Mouse (Mus musculus) right cerebral cortex, postnatal 36 days (tissue): ENCODE data around the gene Apom.

Experiments used
- DNase-seq, 2 experiments: peaks; one replicate each; pipeline ENCODE4 v3.0.0; 2022; ENCODE audit warnings: low spot score in 2 of 2, mixed read lengths in 1 of 2

Gene Apom

DNA sequence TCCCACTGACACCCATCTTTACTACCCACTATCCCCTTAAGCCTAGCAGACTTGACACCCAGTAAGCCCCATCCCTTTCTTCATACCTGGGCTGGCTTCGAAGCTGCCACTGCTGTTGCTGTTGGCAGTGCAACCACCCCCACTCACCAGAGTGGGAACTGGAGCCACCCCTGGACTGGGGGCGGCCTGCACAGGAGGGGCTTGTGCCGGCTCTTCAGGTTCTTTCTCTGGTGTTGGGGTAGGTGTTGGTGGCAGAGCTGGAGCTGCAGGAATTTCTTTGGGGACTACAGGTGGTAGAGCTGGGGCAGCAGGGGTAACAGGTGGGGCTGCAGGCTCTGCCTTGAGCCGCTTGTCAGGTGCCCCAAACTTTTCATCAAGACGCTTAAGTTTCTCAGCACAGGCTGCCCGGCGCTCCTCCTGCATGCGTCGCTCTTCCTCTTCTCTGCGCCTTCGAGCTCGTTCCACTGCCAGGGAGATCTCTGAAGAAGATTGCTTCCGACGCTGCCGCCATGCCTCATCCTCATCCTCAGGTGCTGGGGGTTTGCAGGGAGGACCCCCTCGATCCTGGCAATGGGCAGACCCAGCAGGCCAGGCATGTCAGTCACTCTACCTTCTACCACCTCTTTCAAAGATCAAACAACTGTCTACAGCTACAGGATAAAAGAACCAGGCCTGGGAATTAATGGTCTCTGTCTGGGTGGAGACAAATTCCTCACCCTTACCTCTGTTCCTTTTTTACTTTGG, 27.2 kb upstream of the Apom start:
- DNase-seq: no peak

- DNase-seq: no peak
These were observed 25.9 kb upstream of the Apom start for GRCm38 (mm10) chr17:35157661-35158175.

- DNase-seq: no peak
These were observed 25.4 kb upstream of the Apom start for GRCm38 (mm10) chr17:35157254-35157653.

DNA sequence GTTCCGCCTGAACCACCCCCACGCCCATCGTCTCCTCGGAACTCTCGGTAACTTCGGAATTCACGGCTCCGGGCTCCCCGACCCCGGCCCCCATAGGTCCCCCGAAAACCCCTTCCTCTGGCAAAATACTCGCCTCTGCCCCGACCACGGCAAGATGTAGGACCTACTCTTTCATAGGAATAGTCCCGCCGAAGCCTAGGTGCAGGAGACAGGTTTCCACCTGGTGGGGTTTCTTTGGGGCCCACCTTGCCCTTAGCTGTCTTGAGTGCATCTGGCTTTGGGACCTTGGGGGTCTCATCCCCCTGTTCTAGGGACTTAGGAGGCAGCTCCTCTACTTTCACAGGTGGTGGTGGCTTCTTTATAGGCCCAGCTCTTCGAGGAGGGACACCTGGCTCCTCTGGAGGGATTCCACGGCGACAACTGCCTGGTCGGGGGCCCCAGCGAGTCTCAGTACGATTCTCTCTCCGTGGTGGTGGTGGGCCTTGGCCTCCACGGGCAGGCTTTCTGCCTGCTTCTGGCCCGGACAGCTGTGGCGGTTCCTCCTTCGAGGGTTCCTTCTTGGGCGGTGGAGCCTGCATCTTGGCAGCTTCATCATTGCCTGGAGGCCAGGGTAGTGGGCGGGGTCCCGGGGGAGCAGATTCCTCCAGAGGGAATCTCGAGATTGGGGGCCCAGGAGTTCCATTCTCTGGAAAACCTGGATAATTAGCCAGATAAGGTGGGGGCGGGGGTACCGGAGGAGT, 24.8 kb upstream of the Apom start:
- DNase-seq: no peak

DNA sequence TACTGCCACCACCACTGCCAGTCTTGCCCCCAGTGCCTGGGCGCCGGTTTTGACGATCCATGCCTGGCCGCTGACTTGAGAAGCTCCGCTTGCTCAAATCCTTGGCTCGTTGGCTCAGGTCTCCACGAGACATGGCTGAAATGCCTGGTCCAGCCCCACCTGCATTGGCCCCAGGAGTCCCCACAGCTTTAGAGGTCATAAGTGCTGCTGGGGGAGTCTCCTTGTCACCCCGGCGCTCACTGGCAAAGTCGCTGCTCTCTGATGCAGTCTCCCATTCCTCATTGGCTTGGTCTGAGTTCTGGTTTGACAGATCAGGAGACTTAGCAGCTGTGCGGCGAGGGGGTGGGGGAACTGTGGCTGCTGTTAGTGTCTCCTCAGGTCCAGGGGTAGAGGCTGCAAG, 23.6 kb upstream of the Apom start:
- no peak for DNase-seq

- DNase-seq: no peak
These were observed 22.8 kb upstream of the Apom start for GRCm38 (mm10) chr17:35154616-35155015.

GRCm38 (mm10) chr17:35153931-35154330, 22.1 kb upstream of the Apom start:
- DNase-seq: no peak

DNA sequence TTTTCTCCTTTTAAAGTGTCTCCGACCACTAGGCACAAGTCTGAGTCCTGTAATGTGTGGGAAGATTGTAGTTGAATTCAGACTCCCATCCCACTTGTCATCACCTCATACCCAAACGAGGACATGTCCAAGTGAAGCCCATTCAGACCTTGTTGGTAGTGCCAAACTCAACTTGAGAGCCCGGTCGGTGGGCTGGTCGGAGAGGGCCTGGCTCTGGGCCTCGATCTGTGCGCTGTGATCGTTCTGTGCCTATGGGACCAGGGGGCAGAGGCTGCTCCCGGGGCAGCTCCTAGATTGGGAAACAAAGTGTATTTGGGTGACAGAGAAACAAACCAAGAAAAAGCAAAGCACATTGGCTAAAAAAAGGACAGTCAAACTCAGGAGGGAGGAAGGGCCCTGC, 21.2 kb upstream of the Apom start:
- DNase-seq: no peak

- DNase-seq: no peak
These were observed 20.3 kb upstream of the Apom start for GRCm38 (mm10) chr17:35152121-35152520.

DNA sequence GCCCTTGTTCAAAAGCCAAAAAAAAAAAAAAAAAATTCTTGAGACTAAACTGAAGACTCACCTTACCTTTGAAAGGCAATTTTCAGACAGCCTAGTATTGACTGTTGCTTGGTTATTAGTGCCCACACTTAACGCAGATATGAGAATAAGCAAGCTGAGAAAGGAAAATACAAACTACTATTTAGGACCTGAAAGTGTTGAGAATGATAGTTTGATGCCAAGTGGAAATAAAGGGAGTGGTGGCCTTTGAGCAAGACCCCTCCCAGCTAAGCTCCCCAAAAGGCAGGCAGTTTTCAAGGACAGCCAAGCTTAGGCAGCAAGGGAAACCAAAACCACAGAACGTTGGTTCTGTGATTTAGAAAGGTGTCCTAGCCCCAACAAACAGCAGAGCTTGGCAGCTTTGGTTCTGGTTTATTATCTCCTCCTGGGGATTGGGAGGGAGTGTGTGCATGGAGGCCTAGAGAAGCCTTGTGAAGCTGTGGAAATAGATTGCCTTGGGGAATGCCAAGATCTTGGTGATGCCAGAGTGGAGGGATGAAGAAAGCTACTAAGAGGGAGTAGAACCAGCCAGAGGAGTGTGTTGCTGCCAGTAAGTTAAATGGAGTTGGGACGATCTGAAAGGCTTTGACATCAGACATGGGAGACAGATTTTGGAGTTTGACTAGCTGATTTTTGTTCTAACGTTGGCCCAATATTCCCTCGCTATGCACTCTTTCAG, 16.2 kb upstream of the Apom start:
- no peak for DNase-seq

DNA sequence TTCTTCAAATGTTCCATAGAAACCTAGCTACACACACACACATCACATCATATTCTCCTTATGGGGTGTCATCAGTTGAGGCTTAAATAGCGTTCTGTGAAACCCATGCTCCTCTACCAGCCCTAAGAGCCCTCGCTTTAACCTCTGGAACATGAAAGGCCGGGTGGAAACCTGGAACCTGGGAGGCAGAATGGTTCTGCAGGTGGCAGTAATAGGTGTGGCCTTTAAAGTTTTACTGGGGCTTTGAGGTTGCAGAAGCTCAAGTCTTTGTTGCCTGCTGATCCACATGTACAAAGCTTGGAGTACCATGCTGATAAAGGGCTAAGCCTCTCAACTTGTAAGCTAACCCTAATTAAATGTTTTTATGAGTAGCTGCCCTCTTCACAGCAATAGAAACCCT, 15.5 kb upstream of the Apom start:
- no peak for DNase-seq

DNA sequence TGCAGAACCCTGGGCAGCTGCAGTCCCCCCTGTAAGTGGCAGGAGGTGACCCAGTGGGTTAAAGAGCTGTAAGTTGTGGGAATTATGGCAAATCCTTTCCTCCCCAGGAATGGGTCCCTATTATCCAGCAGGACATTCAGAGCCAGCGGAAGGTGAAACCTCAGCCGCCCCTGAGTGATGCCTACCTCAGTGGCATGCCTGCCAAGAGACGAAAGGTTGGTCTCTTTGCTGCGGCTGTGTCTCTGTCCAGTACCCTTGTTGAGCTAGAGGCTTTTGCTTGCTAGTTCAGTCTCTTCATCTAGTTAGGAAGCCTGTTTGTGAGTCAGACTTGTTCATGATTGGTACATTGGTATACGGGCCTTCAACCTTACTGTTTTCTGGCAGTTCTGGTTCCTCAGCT, 14.3 kb upstream of the Apom start:
- no peak for DNase-seq

- no peak for DNase-seq
These were observed 10.1 kb upstream of the Apom start for GRCm38 (mm10) chr17:35141971-35142370.

DNA sequence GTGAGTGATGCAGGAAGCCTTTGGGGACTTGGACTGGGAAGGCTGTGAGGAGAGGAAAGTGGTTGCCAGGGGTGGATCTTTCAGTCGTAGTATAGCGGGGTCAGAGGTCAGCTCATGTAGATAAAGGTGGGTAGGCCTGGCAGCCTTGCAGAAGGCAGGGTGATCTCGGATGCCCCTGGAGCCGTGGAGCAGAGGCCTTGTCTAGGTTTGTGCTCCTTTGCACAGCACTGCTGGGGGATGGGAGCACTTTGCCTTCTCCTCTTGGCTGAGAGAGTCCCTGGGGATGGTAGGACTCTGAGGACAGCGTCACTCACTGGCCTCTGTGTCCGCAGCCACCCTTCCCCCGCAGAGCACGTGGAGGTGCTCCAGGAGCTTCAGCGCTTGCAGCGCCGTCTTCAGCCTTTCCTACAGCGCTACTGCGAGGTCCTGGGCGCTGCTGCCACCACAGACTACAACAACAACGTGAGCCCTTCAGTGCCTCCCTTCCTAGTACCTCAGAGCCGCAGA, 8.7 kb upstream of the Apom start:
- no peak for DNase-seq

DNA sequence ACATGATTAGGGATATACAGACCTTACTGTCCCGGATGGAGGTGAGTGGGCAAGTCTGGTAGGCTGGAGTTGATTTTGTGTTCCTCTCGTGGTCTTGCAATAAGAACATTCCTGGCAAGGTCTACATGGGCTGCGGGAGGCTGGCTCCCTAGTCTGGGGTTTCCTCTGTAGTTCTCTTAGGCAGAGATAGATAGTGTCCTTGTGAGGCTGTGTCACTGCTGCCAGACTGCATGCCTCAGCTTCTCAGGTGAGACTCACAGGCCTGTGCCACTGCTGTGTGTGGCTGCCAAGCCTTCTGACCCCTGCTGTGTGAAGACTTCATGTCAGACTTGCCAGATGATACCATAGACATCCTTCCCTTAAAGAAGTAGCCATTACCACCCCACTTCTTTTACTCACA, 7.4 kb upstream of the Apom start:
- DNase-seq: no peak

DNA sequence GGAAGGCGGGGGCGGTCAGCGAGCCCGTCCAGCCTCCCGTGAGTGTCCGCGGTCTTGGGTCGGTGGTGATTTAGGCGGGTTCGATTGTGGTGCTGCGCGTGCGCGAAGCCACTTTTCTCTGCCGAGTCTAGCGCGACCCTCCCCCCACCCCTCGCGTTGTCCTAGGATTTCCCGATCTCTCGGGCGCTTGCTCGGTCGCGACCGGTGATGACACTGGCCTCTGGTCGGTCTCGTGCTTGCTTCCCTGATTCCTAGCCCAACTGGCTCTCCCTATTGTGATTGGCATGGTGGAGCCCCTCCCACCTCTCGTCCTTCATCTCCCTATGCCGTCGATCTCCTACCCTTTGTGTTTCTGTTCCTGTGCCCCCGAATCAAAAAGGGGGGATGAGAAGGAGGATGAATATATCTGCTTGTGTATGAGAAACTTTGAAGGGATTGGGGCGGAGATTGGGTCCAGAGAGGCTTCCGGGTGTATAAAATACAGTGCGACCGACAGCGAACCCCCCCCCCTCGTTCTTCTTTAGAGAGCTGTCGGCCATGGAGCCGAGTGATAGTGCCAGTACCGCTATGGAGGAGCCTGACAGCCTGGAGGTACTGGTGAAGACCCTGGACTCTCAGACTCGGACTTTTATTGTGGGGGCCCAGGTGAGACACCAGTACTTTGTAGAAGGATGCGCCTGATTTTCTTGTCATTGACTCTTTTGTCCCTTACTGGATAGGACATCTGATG, 3.9 kb upstream of the Apom start:
- DNase-seq: no peak

GRCm38 (mm10) chr17:35134801-35135590, 3.1 kb upstream of the Apom start, which contains the start of gene Bag6:
Gene Bag6, plus strand, starts transcription at chr17:35135178.
- DNase-seq: peak; percentile 87 to 89

GRCm38 (mm10) chr17:35133517-35133916, 1.7 kb upstream of the Apom start:
- DNase-seq: no peak

DNA sequence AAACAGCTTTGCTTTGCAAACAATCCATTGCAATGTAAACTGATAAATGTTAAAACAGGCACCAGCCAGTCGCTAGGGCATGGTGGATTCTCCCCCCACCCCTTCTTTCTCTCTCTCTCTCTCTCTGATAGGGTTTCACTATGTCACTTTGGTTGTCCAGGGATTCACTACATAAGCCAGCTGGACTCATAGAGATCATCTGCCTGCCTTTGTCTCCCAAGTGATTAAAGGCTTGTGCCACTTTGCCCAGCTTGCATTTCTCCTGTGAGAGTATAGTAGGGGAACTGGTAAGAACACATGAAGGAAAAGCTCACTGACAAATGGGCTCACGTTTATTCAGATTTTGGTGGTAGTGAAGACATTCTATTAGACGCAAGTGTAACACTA, 317 bp upstream of the Apom start:
- DNase-seq: no peak

- DNase-seq: no peak
These were observed 812 bp downstream of the Apom start for GRCm38 (mm10) chr17:35131038-35131437.

DNA sequence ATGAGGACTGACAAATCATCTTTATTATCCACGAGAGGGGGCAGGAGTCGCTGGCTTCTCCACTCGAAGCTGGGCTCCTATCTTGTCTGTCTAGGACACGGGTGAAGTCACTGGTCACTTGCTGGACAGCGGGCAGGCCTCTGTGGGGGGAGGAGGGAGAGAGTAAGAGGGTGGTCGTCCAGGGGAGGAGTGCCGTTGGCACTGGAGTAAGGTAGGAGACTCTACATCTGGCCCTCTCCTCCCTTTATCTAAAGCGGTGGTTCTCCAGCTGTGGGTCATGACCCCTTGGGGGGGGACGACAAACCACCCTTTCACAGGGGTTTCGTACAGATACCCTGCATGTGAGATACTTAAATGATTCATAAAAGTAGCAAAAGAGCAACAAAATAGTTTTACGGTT, 2.9 kb downstream of the Apom start:
- DNase-seq: no peak
